Mouse (Mus musculus): ENCODE measurements around the gene Gosr2. TPM values are rescaled to one million over a fixed set of nuclear protein-coding genes. Genes with fewer than 3 reads are reported as not detected.

Gene Gosr2
- polyA plus RNA-seq, 1 experiment from 2014 or later = 61.5 TPM

- Histone ChIP-seq H3K27me3 (ENCODE audit: control insufficient read depth, insufficient read depth, low read length) (peaks cover 50% of the 10 kb centered on the region), H3K9me3 (replicated peaks; ENCODE audit: control insufficient read depth, low read length) (peaks cover 3% of the 10 kb centered on the region), H3K9ac (ENCODE audit: low read length) (no peak overlapping the region), H3K27ac (ENCODE audit: low read length) (no peak overlapping the region), H3K4me1 (ENCODE audit: control insufficient read depth, insufficient read depth, low read length) (0 out of 2 replicates have a peak, but pooled peaks cover 4% of the 10 kb centered on the region), H3K4me2 (ENCODE audit: low read depth, low read length) (no peak overlapping the region), H3K36me3 (ENCODE audit: control insufficient read depth, insufficient read depth) (no peaks in the 10 kb centered on the region), H3K4me3 (ENCODE audit: low read length) (no peak overlapping the region)
- no peak for ATAC-seq (replicated peaks; ENCODE audit: extremely low read depth, insufficient read depth, low FRiP score)
- WGBS = 73% methylated on average over 6 of the region's 6 CpGs
Measured at GRCm38 (mm10) chr11:103646301-103646700, 51.4 kb downstream of the Gosr2 start.

GRCm38 (mm10) chr11:103645731-103646130 lies 52.0 kb downstream of the Gosr2 start:
- Histone ChIP-seq H3K4me3 (ENCODE audit: low read length) (no peak overlapping the region), H3K27ac (ENCODE audit: low read length) (no peak overlapping the region), H3K27me3 (ENCODE audit: control insufficient read depth, insufficient read depth, low read length) (peaks cover 49% of the 10 kb centered on the region), H3K9ac (ENCODE audit: low read length) (no peak overlapping the region), H3K36me3 (ENCODE audit: control insufficient read depth, insufficient read depth) (no peaks in the 10 kb centered on the region), H3K4me2 (ENCODE audit: low read depth, low read length) (no peak overlapping the region), H3K4me1 (ENCODE audit: control insufficient read depth, insufficient read depth, low read length) (0 out of 2 replicates have a peak, but pooled peaks cover 4% of the 10 kb centered on the region), H3K9me3 (replicated peaks; ENCODE audit: control insufficient read depth, low read length) (peaks cover 3% of the 10 kb centered on the region)
- WGBS = 58% methylated on average over 8 of the region's 8 CpGs
- ATAC-seq (replicated peaks; ENCODE audit: extremely low read depth, insufficient read depth, low FRiP score) = no peak

- ATAC-seq (replicated peaks; ENCODE audit: extremely low read depth, insufficient read depth, low FRiP score) = no peak
- H3K4me2 ChIP-seq (ENCODE audit: low read depth, low read length) = no peak overlapping the region
- H3K9me3 ChIP-seq (replicated peaks; ENCODE audit: control insufficient read depth, low read length) = peaks cover 3% of the 10 kb centered on the region
- no peak overlapping the region for H3K4me3 ChIP-seq (ENCODE audit: low read length)
- 65% methylated on average over 9 of the region's 9 CpGs for WGBS
- H3K4me1 ChIP-seq (ENCODE audit: control insufficient read depth, insufficient read depth, low read length) = no peaks in the 10 kb centered on the region
- H3K9ac ChIP-seq (ENCODE audit: low read length) = no peak overlapping the region
- peaks cover 28% of the 10 kb centered on the region for H3K27me3 ChIP-seq (ENCODE audit: control insufficient read depth, insufficient read depth, low read length)
- no peak overlapping the region for H3K27ac ChIP-seq (ENCODE audit: low read length)
- no peaks in the 10 kb centered on the region for H3K36me3 ChIP-seq (ENCODE audit: control insufficient read depth, insufficient read depth)
Measured at GRCm38 (mm10) chr11:103643211-103643610, 54.5 kb downstream of the Gosr2 start.

GRCm38 (mm10) chr11:103639407-103639946 lies 58.2 kb downstream of the Gosr2 start:
- Histone ChIP-seq H3K4me1 (ENCODE audit: control insufficient read depth, insufficient read depth, low read length) (no peaks in the 10 kb centered on the region), H3K9ac (ENCODE audit: low read length) (no peak overlapping the region), H3K27me3 (ENCODE audit: control insufficient read depth, insufficient read depth, low read length) (peaks cover 9% of the 10 kb centered on the region), H3K27ac (ENCODE audit: low read length) (no peak overlapping the region), H3K4me2 (ENCODE audit: low read depth, low read length) (no peak overlapping the region), H3K36me3 (ENCODE audit: control insufficient read depth, insufficient read depth) (no peaks in the 10 kb centered on the region), H3K4me3 (ENCODE audit: low read length) (no peak overlapping the region), H3K9me3 (replicated peaks; ENCODE audit: control insufficient read depth, low read length) (peaks cover 2% of the 10 kb centered on the region)
- 6% methylated on average over 10 of the region's 10 CpGs for WGBS
- no peak for ATAC-seq (replicated peaks; ENCODE audit: extremely low read depth, insufficient read depth, low FRiP score)

- H3K27me3 ChIP-seq (ENCODE audit: control insufficient read depth, insufficient read depth, low read length) = peaks cover 9% of the 10 kb centered on the region
Measured at GRCm38 (mm10) chr11:103638790-103639189, 58.9 kb downstream of the Gosr2 start, which contains the start of gene Lyzl6. TSS of gene Lyzl6 (minus strand) at chr11:103638890.

GRCm38 (mm10) chr11:103636261-103636660 lies 61.4 kb downstream of the Gosr2 start:
- Histone ChIP-seq H3K4me3 (ENCODE audit: low read length) (no peak overlapping the region), H3K9ac (ENCODE audit: low read length) (no peak overlapping the region), H3K27me3 (ENCODE audit: control insufficient read depth, insufficient read depth, low read length) (peaks cover 10% of the 10 kb centered on the region), H3K36me3 (ENCODE audit: control insufficient read depth, insufficient read depth) (no peaks in the 10 kb centered on the region), H3K4me1 (ENCODE audit: control insufficient read depth, insufficient read depth, low read length) (no peaks in the 10 kb centered on the region), H3K27ac (ENCODE audit: low read length) (no peak overlapping the region), H3K4me2 (ENCODE audit: low read depth, low read length) (no peak overlapping the region), H3K9me3 (replicated peaks; ENCODE audit: control insufficient read depth, low read length) (no peaks in the 10 kb centered on the region)
- 69% methylated on average over 6 of the region's 6 CpGs for WGBS
- ATAC-seq (replicated peaks; ENCODE audit: extremely low read depth, insufficient read depth, low FRiP score) = no peak

More at GRCm38 (mm10) chr11:103638790-103639189, 58.9 kb downstream of the Gosr2 start, which contains the start of gene Lyzl6:
- WGBS = 63% methylated on average over 3 of the region's 3 CpGs
- Histone ChIP-seq H3K4me1 (ENCODE audit: control insufficient read depth, insufficient read depth, low read length) (no peaks in the 10 kb centered on the region), H3K4me3 (ENCODE audit: low read length) (no peak within 1 kb of the TSS), H3K4me2 (ENCODE audit: low read depth, low read length) (no peak within 1 kb of the TSS), H3K9me3 (replicated peaks; ENCODE audit: control insufficient read depth, low read length) (no peaks in the 10 kb centered on the region), H3K9ac (ENCODE audit: low read length) (no peak within 1 kb of the TSS), H3K27ac (ENCODE audit: low read length) (no peak within 1 kb of the TSS), H3K36me3 (ENCODE audit: control insufficient read depth, insufficient read depth) (no peaks in the 10 kb centered on the region)
- ATAC-seq (replicated peaks; ENCODE audit: extremely low read depth, insufficient read depth, low FRiP score) = no peak

GRCm38 (mm10) chr11:103635481-103635880 lies 62.2 kb downstream of the Gosr2 start:
- Histone ChIP-seq H3K4me3 (ENCODE audit: low read length) (no peak overlapping the region), H3K9me3 (replicated peaks; ENCODE audit: control insufficient read depth, low read length) (no peaks in the 10 kb centered on the region), H3K4me2 (ENCODE audit: low read depth, low read length) (no peak overlapping the region), H3K4me1 (ENCODE audit: control insufficient read depth, insufficient read depth, low read length) (no peaks in the 10 kb centered on the region), H3K9ac (ENCODE audit: low read length) (no peak overlapping the region), H3K36me3 (ENCODE audit: control insufficient read depth, insufficient read depth) (no peaks in the 10 kb centered on the region), H3K27me3 (ENCODE audit: control insufficient read depth, insufficient read depth, low read length) (peaks cover 6% of the 10 kb centered on the region), H3K27ac (ENCODE audit: low read length) (no peak overlapping the region)
- ATAC-seq (replicated peaks; ENCODE audit: extremely low read depth, insufficient read depth, low FRiP score) = no peak
- 61% methylated on average over 3 of the region's 3 CpGs for WGBS

- WGBS = 77% methylated on average over 7 of the region's 7 CpGs
- ATAC-seq (replicated peaks; ENCODE audit: extremely low read depth, insufficient read depth, low FRiP score) = no peak
- no peaks in the 10 kb centered on the region for H3K9me3 ChIP-seq (replicated peaks; ENCODE audit: control insufficient read depth, low read length)
- H3K27ac ChIP-seq (ENCODE audit: low read length) = no peak overlapping the region
- H3K4me2 ChIP-seq (ENCODE audit: low read depth, low read length) = no peak overlapping the region
- H3K27me3 ChIP-seq (ENCODE audit: control insufficient read depth, insufficient read depth, low read length) = peaks cover 5% of the 10 kb centered on the region; the same call in 1 of the 2 replicates
- no peaks in the 10 kb centered on the region for H3K4me1 ChIP-seq (ENCODE audit: control insufficient read depth, insufficient read depth, low read length)
- no peak overlapping the region for H3K9ac ChIP-seq (ENCODE audit: low read length)
- no peaks in the 10 kb centered on the region for H3K36me3 ChIP-seq (ENCODE audit: control insufficient read depth, insufficient read depth)
- no peak overlapping the region for H3K4me3 ChIP-seq (ENCODE audit: low read length)
Measured at GRCm38 (mm10) chr11:103634806-103635205, 62.9 kb downstream of the Gosr2 start.

- no peak overlapping the region for H3K4me3 ChIP-seq (ENCODE audit: low read length)
- no peak overlapping the region for H3K9ac ChIP-seq (ENCODE audit: low read length)
- no peaks in the 10 kb centered on the region for H3K36me3 ChIP-seq (ENCODE audit: control insufficient read depth, insufficient read depth)
- 0 out of 2 replicates have a peak, but pooled peaks cover 2% of the 10 kb centered on the region for H3K27me3 ChIP-seq (ENCODE audit: control insufficient read depth, insufficient read depth, low read length)
- 73% methylated on average over 23 of the region's 23 CpGs for WGBS
- no peaks in the 10 kb centered on the region for H3K4me1 ChIP-seq (ENCODE audit: control insufficient read depth, insufficient read depth, low read length)
- ATAC-seq (replicated peaks; ENCODE audit: extremely low read depth, insufficient read depth, low FRiP score) = no peak
- H3K4me2 ChIP-seq (ENCODE audit: low read depth, low read length) = no peak overlapping the region
- H3K27ac ChIP-seq (ENCODE audit: low read length) = no peak overlapping the region
- no peaks in the 10 kb centered on the region for H3K9me3 ChIP-seq (replicated peaks; ENCODE audit: control insufficient read depth, low read length)
Measured at GRCm38 (mm10) chr11:103627453-103627852, 70.2 kb downstream of the Gosr2 start.

Measured in heart, embryonic 16.5 days (tissue).